Mouse (Mus musculus) C2C12 (cell line): ENCODE measurements at regions not wholly inside any gene's neighbourhood (a gene's known extent, or its start where the extent isn't known, plus 50 kb on each side); places are given as distances from the start of the nearest gene placed in this dataset.

Experiments used
- H3K27me3 ChIP-seq: one replicate; pipeline ENCODE4 v1.6.1; 2011; ENCODE audit not compliant: control insufficient read depth, insufficient read depth, insufficient read length
- H3K36me3 ChIP-seq: one replicate; pipeline ENCODE4 v1.6.1; 2011; ENCODE audit not compliant: control insufficient read depth, insufficient read depth
- H3K4me3 ChIP-seq: one replicate; pipeline ENCODE4 v1.5.1; 2011; ENCODE audit warnings: mild to moderate bottlenecking, control low read depth; ENCODE audit not compliant: poor library complexity, insufficient read depth, severe bottlenecking
- H3K79me2 ChIP-seq: one replicate; pipeline ENCODE4 v1.6.1; 2011; ENCODE audit not compliant: control insufficient read depth, insufficient read depth
- H3K79me3 ChIP-seq: one replicate; pipeline ENCODE4 v1.6.1; 2011; ENCODE audit warnings: low read depth, control low read depth
- H3ac ChIP-seq: one replicate; pipeline ENCODE3; 2011; ENCODE audit warnings: low read depth; ENCODE audit not compliant: control insufficient read depth, insufficient read length
- CEBPB ChIP-seq: IDR thresholded peaks from one replicate; pipeline ENCODE4 v1.6.1; 2011; ENCODE audit warnings: low read depth, mild to moderate bottlenecking, control low read depth, moderate library complexity
- CTCF ChIP-seq: IDR thresholded peaks from one replicate; pipeline ENCODE4 v1.5.1; 2011; ENCODE audit not compliant: control insufficient read depth, insufficient read depth, insufficient read length
- FOSL1 ChIP-seq: IDR thresholded peaks from one replicate; pipeline ENCODE4 v1.8.0; 2011; ENCODE audit warnings: mild to moderate bottlenecking, low read length; ENCODE audit not compliant: poor library complexity, insufficient read depth, severe bottlenecking
- MAX ChIP-seq: IDR thresholded peaks from one replicate; pipeline ENCODE4 v1.6.1; 2011; ENCODE audit warnings: mild to moderate bottlenecking, control low read depth
- MYOD1 ChIP-seq: IDR thresholded peaks from one replicate; pipeline ENCODE4 v1.6.1; 2011; ENCODE audit warnings: low read depth; ENCODE audit not compliant: control insufficient read depth, insufficient read length
- MYOG ChIP-seq: IDR thresholded peaks from one replicate; pipeline ENCODE4 v1.6.1; 2011; ENCODE audit not compliant: control insufficient read depth, insufficient read length; ENCODE audit errors: extremely low read depth
- USF1 ChIP-seq: IDR thresholded peaks from one replicate; pipeline ENCODE4 v1.6.1; 2011; ENCODE audit warnings: low read depth, mild to moderate bottlenecking, control low read depth, moderate library complexity

DNA sequence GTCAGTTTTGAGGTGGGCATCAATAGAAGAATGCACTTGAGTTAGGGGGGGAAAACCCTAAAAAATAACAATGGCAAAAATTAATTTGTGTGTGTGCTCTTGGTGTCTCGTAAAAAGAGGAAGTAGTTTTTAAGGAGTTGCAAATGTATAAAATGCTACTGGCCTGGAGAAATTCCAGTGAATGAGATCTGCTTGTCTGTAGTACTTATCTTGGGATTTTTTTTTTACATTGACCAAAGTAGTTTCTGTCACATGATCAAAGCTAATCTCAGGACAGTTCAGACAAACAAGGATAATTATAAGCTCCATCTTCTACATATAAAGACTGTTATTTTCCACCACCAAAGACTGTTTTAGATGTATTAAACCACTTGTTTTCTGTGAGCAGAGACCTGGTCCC, 128.3 kb upstream of the Zeb2 start:
- H3K36me3 ChIP-seq = no peaks in the 10 kb centered on the region
- H3K79me3 ChIP-seq = no peaks in the 10 kb centered on the region
- H3ac ChIP-seq = no peak overlapping the region
- H3K79me2 ChIP-seq = no peaks in the 10 kb centered on the region
- no peaks in the 10 kb centered on the region for H3K27me3 ChIP-seq
- TF ChIP-seq USF1 (no peak), CTCF (no peak), MYOD1 (no peak), FOSL1 (no peak), MYOG (no peak), MAX (no peak), CEBPB (no peak)
- H3K4me3 ChIP-seq = no peak overlapping the region

DNA sequence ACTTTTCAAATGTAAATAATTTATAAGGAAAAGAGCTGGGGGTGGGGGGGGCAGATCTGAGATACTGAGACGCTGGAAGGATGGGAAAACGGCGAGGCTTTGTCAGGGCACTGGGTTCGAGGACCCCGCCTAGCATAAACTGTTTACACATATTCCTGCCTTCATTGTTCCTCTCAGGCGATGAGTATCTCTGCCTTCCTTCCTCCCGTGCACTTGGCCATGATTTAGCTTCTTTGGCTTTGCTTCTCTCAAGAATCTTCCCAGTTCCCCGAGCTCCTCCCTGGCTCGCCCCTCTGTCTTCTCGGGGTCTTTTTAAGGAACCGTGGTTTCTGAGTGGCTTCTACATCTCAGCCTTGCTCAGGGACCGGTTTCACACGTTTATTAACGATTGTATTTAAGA, 127.3 kb upstream of the Zeb2 start:
- Histone ChIP-seq H3K36me3 (no peaks in the 10 kb centered on the region), H3K79me2 (no peaks in the 10 kb centered on the region), H3K27me3 (no peaks in the 10 kb centered on the region), H3K4me3 (no peak overlapping the region), H3ac (no peak overlapping the region), H3K79me3 (no peaks in the 10 kb centered on the region)
- TF ChIP-seq MAX = no peak
- TF ChIP-seq CTCF = no peak
- TF ChIP-seq MYOG = no peak
- TF ChIP-seq USF1 = no peak
- no peak for TF ChIP-seq CEBPB
- TF ChIP-seq FOSL1 = no peak
- TF ChIP-seq MYOD1 = no peak

DNA sequence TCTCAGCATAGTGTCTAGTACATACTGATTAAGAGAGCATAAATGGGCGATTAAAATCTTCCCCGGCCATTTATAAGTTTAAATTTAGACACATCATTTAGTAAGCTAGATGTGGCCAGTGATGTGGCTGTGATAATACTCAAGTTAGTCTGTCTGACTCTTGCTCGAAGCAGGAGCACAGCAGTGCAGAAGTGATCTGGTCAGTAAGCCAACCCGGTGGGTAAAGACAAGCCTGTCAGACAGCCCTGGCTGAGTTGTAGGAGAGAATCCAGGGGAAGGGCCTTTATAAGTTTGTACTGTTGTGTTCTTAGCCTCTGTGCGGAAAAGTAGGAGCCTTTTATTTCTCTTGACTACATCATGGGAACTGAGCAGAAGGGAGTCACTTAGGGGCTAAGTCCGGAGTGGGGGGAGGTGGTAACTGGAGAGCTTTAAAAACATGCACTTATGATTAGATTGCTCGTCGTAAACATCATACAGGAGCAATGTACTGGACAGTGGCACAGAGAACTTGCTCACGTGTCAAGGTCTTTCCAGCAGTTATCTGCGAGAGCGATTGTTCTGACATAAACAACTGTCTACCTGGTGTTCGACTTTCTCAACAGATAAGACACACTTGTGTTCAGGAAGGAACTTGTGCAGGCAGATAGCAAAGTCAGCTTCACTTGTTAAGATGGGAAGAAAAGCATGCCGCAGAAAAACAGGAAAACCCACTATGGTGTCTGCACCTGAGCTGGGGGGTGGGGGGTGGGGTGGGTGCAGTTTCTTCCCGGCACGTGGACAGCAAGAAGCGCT, 122.5 kb upstream of the Zeb2 start:
- no peak overlapping the region for H3ac ChIP-seq
- no peaks in the 10 kb centered on the region for H3K79me3 ChIP-seq
- no peak overlapping the region for H3K4me3 ChIP-seq
- H3K27me3 ChIP-seq = no peaks in the 10 kb centered on the region
- no peak for TF ChIP-seq MYOG
- TF ChIP-seq CTCF = no peak
- no peak for TF ChIP-seq USF1
- TF ChIP-seq MAX = no peak
- no peak for TF ChIP-seq FOSL1
- no peaks in the 10 kb centered on the region for H3K36me3 ChIP-seq
- no peaks in the 10 kb centered on the region for H3K79me2 ChIP-seq

DNA sequence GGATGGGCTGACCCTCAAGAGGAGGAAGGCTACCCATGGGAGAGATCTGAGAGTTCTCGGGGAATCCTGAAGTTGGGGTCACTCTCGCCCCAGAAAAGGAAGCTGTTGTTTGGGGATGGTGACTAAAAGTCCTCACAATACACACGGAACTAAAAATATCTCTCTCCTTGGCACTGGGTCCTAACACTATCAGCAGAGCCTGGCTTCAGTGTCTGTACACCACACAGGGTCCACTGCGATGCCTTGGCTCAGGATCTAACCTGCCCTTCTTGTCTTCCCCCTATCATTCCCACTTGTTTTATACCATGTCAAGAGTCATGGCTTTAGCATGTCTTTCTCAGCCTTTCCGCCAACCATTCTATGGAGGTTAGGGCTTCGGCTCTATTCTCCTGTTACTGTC, 121.8 kb upstream of the Zeb2 start:
- no peaks in the 10 kb centered on the region for H3K36me3 ChIP-seq
- TF ChIP-seq FOSL1 = no peak
- no peak for TF ChIP-seq USF1
- TF ChIP-seq MYOG = no peak
- no peak for TF ChIP-seq MAX
- no peak for TF ChIP-seq MYOD1
- no peak for TF ChIP-seq CTCF
- TF ChIP-seq CEBPB = no peak
- H3ac ChIP-seq = no peak overlapping the region
- H3K79me2 ChIP-seq = no peaks in the 10 kb centered on the region
- H3K27me3 ChIP-seq = no peaks in the 10 kb centered on the region
- H3K4me3 ChIP-seq = no peak overlapping the region
- no peaks in the 10 kb centered on the region for H3K79me3 ChIP-seq

DNA sequence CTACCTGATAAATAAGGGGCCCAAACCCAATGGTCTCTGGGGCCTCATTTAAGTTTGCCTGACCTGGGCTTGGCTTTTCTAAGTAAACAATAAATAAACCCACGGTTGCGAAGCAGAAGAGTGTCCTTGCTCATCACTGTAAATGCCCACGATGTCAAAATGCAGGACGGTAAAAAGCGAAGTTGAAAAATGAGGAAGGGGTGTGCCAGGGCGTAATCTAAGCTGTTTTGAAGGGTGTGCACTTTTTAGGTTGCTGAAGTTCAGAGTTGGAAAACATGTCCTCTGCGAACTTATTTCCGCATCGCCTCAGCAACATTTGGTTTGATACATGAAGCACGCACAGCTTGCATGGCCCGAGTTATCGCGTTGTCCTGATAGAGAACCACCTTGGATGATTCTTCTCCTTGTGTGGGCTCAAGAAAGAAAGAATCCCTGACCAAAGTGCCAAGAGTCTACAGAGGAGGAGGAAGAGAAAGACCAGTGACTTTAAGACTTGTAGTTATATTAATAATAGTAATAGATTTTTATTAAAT, 119.0 kb upstream of the Zeb2 start:
- H3K36me3 ChIP-seq = no peaks in the 10 kb centered on the region
- no peak for TF ChIP-seq MAX
- TF ChIP-seq FOSL1 = no peak
- TF ChIP-seq MYOD1 = no peak
- TF ChIP-seq USF1 = no peak
- no peak for TF ChIP-seq CEBPB
- TF ChIP-seq CTCF = no peak
- no peak for TF ChIP-seq MYOG
- H3K4me3 ChIP-seq = no peak overlapping the region
- H3K79me3 ChIP-seq = no peaks in the 10 kb centered on the region
- no peaks in the 10 kb centered on the region for H3K27me3 ChIP-seq
- H3K79me2 ChIP-seq = no peaks in the 10 kb centered on the region
- H3ac ChIP-seq = no peak overlapping the region

DNA sequence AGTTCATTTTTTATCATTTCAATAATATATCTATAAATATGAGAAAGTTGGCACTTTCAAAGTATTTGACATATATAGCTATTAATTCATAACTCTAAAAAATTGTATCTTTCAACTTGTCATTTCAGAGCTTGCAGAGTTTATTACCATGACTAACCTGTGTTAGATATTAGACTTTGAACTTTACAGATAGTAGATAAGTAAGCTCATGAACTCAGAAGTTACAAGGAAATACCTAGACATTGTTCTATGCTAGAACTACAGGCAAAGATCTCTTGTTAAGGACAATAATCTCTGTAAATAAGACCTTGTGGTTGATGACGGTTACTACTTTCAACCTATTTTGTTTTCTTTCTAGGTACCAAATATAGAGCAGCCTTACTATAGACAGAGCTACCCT, 117.0 kb upstream of the Zeb2 start:
- TF ChIP-seq FOSL1 = no peak
- TF ChIP-seq CTCF = no peak
- no peak for TF ChIP-seq MYOD1
- TF ChIP-seq CEBPB = no peak
- TF ChIP-seq MYOG = no peak
- TF ChIP-seq MAX = no peak
- no peak for TF ChIP-seq USF1

More for the DNA sequence above, 117.0 kb upstream of the Zeb2 start:
- Histone ChIP-seq H3K27me3 (no peaks in the 10 kb centered on the region), H3K36me3 (no peaks in the 10 kb centered on the region), H3K4me3 (no peak overlapping the region), H3K79me3 (no peaks in the 10 kb centered on the region), H3K79me2 (no peaks in the 10 kb centered on the region), H3ac (no peak overlapping the region)
